Comparison of ENCODE assay signal across 1 mouse cellular context in the genomic region with DNA sequence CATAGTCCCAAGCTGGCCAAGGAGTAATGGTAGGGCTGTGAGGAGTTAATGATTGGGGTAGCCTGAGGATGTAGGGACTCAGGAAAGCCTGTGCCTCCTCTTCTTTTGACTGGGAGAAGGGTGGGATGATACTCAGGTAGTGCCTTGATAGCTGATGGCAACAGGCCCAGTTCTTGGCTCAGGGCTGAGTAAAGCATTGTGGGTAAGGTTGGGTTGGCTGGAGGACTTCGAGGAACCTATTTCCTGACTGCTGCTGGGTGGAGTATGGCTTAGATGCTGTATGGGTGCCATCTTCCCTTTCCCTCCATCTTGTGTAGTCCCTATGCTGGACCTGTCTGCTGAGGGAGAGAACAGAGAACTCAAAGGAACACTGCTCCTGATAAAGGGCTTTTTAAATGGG.
TF ChIP-seq lines count a peak whose summit lies in the region.

No protein-coding gene starts in this region.

TF ChIP-seq in MEL, 35 proteins besides CTCF, POLR2A, EP300 and RAD21:
- TF ChIP-seq ZKSCAN1 (IDR thresholded peaks at IDR 0.05; ENCODE audit: low read depth, low read length) (no peak), MYC (IDR thresholded peaks at IDR 0.05; ENCODE audit: low read depth, low read length) (no peak), TBP (IDR thresholded peaks at IDR 0.05; ENCODE audit: low read depth, low read length) (no peak), GABPA (IDR thresholded peaks at IDR 0.05; ENCODE audit: low read depth, low read length) (no peak)
